Mouse (Mus musculus) embryonic fibroblast, embryonic 13.5 days (primary cell): ENCODE measurements around the gene Gm45337.

Source experiments
- CTCF ChIP-seq: IDR thresholded peaks from 2 replicates; pipeline ENCODE4 v1.5.1; 2011; ENCODE audit warnings: mild to moderate bottlenecking, control low read depth, low read length, moderate library complexity, borderline replicate concordance; ENCODE audit not compliant: insufficient read depth
- POLR2A ChIP-seq: IDR thresholded peaks from 2 replicates; pipeline ENCODE4 v1.6.1; 2011; ENCODE audit warnings: low read depth, mild to moderate bottlenecking, control low read depth, low read length, moderate library complexity

GRCm38 (mm10) chr7:142119632-142120031, 24.8 kb downstream of the Gm45337 start:
- TF ChIP-seq CTCF (peak; percentile 34; the same call in 1 of the 2 replicates), POLR2A (no peak)
